Comparison of ENCODE assay signal across 25 mouse cellular contexts in genomic region chr5:37770870-37771269, GRCm38 (mm10). TPM values are rescaled to one million over a fixed set of nuclear protein-coding genes. Genes with fewer than 3 reads are reported as not detected.
"Had no signal": no experiment of that assay in that cellular context is flagged by ENCODE, and none has a peak within 500 bp of the region (broad histone marks: within the 10 kb centered on the region; RNA-seq: fewer than 3 reads in every experiment).

No protein-coding gene starts in this region.

- ATAC-seq: lung, postnatal 0 days; midbrain, embryonic 13.5 days; midbrain, embryonic 16.5 days had no signal

- DNase-seq: lung, adult 2 months; lung, postnatal 14 days; lung, postnatal 36 days; retina, postnatal 1 day; right cerebral cortex, adult 18-20 months; right cerebral cortex, postnatal 25 days; right cerebral cortex, postnatal 4 days; spleen, adult 18-20 months; thymus, adult 18-20 months; thymus, postnatal 14 days; thymus, postnatal 36 days had no signal

- H3K9me3 ChIP-seq: lung, embryonic 15.5 days; midbrain, embryonic 13.5 days; neural tube, embryonic 15.5 days had no signal

- H3K27me3 ChIP-seq: lung, embryonic 15.5 days; megakaryocyte, embryonic 14.5 days had no signal

- H3K36me3 ChIP-seq: lung, embryonic 15.5 days; midbrain, embryonic 13.5 days; neural tube, embryonic 13.5 days; neural tube, embryonic 15.5 days had no signal

- H3K27ac ChIP-seq: lung, embryonic 15.5 days; macrophage; midbrain, embryonic 13.5 days; neural tube, embryonic 13.5 days; neural tube, embryonic 15.5 days had no signal

- H3K4me2 ChIP-seq: lung, embryonic 15.5 days; midbrain, embryonic 11.5 days; midbrain, embryonic 13.5 days; neural tube, embryonic 13.5 days; neural tube, embryonic 15.5 days had no signal

- H3K9ac ChIP-seq: lung, embryonic 15.5 days; midbrain, embryonic 13.5 days; neural tube, embryonic 13.5 days; neural tube, embryonic 15.5 days had no signal

- H3K4me3 ChIP-seq: lung, embryonic 15.5 days; megakaryocyte, embryonic 14.5 days; midbrain, embryonic 13.5 days; myocyte; neural tube, embryonic 13.5 days; neural tube, embryonic 15.5 days had no signal

- H3K4me1 ChIP-seq: megakaryocyte, embryonic 14.5 days had no signal

RNA-seq across cellular contexts. Expression of gene Cytl1, which starts 35.6 kb away (rescaled TPM):
- total RNA-seq: megakaryocyte progenitor cell, adult 5-6 weeks had no signal
- polyA plus RNA-seq: macrophage; midbrain, embryonic 11.5 days; myocyte; stomach, embryonic 14.5 days had no signal

RNA-seq across cellular contexts. Expression of gene Msx1, which starts 53.5 kb away (rescaled TPM):
- total RNA-seq: megakaryocyte progenitor cell, adult 5-6 weeks had no signal
- polyA plus RNA-seq: macrophage had no signal

RNA-seq across cellular contexts. Expression of gene Stk32b, which starts 53.9 kb away (rescaled TPM):
- total RNA-seq: megakaryocyte progenitor cell, adult 5-6 weeks had no signal
- polyA plus RNA-seq: macrophage; myocyte; small intestine, adult 2 months; thymus, postnatal 0 days had no signal
